Mouse (Mus musculus) layer of hippocampus, adult 9-11 months (tissue): ENCODE data around the gene Ap3b1.

ENCODE experiments used
- DNase-seq: peaks from one replicate; pipeline ENCODE4 v3.0.0; 2022

Gene Ap3b1

GRCm38 (mm10) chr13:94454131-94454530, 95.4 kb downstream of the Ap3b1 start:
- DNase-seq: no peak

- DNase-seq: no peak
Measured at GRCm38 (mm10) chr13:94459143-94459542, 100.4 kb downstream of the Ap3b1 start.

DNA sequence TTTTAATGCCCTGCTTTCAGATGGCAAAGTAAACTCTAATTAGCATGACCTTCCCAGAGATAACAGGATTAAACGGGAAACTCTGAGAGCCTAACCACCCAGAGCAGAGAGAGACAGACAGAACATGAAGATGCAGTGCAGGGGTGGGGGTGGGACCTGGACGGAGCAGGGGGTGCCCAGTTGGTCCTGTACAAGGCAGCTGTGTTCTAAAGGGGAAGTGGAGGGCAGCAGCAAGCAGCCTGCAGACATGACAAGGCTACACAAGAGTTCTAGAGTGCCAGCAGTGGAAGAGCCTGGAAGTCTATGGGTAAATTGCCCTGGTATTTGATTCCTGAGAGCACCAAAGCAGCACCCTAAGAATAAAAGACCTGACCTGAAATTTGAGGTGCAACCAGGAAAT, 105.5 kb downstream of the Ap3b1 start:
- DNase-seq: no peak

DNA sequence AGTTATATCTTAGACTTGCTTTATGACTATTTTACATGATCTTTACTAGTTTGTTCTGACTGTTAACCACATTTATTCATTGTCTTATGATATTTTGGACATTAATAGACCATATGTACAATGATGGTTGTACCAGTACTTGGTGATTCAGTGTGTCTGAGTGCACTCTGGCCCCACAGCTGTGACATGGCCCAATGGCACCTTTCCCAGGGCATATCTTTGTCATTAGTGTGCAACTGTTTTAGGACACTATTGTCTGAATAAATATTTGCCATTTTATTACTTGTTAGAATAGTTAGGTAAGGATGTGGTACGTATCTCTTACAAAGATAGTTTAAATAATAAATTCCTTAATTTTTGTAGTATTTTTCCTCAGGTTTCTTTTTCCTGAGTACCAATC, 109.8 kb downstream of the Ap3b1 start:
- DNase-seq: no peak

GRCm38 (mm10) chr13:94471009-94471672, 112.4 kb downstream of the Ap3b1 start:
- DNase-seq: no peak

DNA sequence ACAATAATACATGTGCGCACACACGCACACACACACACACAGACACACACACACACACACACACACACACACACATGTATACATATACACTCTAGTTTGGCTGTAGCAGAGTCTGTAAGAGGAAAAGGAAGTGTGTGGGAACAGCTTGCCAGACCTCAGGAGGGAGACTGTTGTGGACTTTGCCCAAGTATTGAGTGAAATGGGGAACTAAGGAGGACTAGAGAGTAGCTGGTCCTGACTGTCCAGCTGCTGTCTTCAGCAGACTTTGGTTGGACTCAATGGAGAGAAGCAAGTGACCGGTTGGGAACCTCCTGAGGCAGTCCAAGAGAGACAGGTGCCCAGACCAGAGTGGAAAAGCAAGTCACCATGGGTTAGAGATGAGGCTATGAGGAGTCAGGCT, 117.4 kb downstream of the Ap3b1 start:
- DNase-seq: no peak

- no peak for DNase-seq
Measured at GRCm38 (mm10) chr13:94480256-94480655, 121.5 kb downstream of the Ap3b1 start.

GRCm38 (mm10) chr13:94490684-94491083, 131.9 kb downstream of the Ap3b1 start:
- no peak for DNase-seq

- DNase-seq: no peak
Measured at GRCm38 (mm10) chr13:94491159-94491558, 132.4 kb downstream of the Ap3b1 start.

DNA sequence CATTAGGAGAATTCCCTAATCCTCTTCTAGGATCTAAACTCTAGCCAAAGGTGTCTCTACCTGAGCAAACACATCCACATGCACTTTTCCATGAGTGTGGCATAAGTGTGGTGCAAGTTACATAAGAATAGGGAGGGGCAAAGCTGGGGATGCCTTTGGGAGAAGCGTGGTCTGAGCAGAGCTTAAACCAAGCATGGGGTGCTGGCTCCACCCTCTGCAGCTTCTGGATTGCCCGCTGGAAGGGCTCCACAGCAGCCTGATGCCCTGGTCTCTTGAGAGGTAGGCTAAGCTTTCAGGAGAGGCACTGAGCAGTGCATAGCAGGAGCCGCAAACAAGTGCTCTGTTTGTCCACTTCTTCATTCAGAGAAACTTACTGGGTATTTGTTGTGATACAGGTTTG, 138.8 kb downstream of the Ap3b1 start:
- no peak for DNase-seq

- DNase-seq: peak; percentile 83
Measured at GRCm38 (mm10) chr13:94506411-94506810, 147.7 kb downstream of the Ap3b1 start.

GRCm38 (mm10) chr13:94508344-94508743, 149.6 kb downstream of the Ap3b1 start:
- DNase-seq: no peak

DNA sequence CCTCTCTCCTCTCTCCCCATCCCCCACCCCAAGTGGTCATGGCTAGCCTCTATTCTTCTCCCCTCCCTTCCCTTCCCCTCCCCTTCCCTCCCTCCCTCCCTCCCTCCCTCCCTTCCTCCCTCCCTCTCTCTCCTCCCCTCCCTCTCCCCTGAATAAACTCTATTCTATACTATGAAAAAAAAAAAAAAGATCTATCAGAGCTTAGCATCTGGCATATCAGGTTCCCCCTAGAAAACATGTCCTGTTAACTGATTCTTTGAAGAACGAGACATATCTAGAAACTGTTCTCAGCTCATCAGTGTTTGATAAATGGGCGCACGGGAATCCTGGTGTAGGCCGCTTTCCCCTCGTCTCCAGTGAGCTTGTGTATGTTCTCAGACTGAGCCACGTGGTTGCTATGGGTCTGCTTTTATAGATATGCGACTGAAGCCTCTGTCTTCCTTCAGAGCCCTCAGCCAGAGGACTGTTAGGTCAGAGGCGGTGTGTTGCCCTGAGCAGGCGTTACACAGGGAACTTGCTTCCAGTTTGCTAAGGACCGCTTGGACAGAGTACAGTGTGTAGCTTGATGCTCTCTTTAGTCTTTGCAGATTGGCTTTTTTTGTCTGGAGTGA, 154.5 kb downstream of the Ap3b1 start:
- DNase-seq: no peak

GRCm38 (mm10) chr13:94513898-94514297, 155.1 kb downstream of the Ap3b1 start:
- DNase-seq: no peak

GRCm38 (mm10) chr13:94514992-94515391, 156.2 kb downstream of the Ap3b1 start:
- DNase-seq: no peak

- no peak for DNase-seq
Measured at GRCm38 (mm10) chr13:94516532-94516931, 157.8 kb downstream of the Ap3b1 start.

DNA sequence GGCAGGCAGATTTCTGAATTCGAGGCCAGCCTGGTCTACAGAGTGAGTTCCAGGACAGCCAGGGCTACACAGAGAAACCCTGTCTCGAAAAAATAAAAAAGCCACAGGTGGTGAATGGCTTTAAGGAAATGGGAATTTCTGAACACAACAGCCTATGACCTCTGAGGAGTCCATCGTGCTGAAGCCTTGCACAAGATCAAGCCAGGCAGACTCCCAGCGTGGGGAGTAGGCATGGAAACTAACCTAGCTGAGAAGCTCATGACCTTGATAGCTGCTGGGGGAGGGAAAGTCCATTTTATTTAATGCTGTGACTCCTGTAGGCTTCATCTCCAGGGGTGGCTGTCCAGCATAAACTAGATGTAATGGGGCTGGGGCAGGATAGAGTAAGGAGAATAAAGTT, 159.4 kb downstream of the Ap3b1 start:
- no peak for DNase-seq

GRCm38 (mm10) chr13:94519276-94519675, 160.5 kb downstream of the Ap3b1 start:
- DNase-seq: no peak

- DNase-seq: no peak
Measured at GRCm38 (mm10) chr13:94523213-94523612, 164.5 kb downstream of the Ap3b1 start.

DNA sequence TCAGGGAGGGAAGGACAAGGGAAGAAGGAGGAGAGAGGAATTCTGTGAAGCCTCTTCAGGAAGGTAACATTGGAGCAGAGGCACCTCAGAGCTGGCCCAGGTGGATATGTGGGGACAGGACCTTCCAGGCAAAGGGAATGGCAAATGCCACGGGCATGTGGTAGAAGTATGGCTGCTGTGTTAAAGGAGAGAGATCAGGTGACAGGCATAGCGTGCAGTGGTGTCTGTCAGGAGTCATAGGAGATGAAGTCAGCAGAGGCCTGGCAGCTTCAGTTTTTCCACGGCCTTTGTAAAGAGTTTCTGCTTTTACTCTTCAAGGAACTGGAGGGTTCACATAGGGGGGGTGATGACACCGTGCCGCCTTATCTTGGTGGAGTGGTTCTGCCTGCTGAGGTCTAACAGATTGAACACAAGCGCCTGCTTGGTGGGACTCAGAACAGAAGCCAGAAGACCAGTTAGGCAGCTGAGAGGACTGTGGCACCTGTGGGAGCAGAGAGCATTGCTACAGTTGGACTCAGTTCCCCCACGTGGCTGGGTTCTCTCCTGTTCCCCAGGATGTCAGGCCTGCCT, 166.0 kb downstream of the Ap3b1 start:
- no peak for DNase-seq

GRCm38 (mm10) chr13:94529138-94529537, 170.4 kb downstream of the Ap3b1 start:
- no peak for DNase-seq

DNA sequence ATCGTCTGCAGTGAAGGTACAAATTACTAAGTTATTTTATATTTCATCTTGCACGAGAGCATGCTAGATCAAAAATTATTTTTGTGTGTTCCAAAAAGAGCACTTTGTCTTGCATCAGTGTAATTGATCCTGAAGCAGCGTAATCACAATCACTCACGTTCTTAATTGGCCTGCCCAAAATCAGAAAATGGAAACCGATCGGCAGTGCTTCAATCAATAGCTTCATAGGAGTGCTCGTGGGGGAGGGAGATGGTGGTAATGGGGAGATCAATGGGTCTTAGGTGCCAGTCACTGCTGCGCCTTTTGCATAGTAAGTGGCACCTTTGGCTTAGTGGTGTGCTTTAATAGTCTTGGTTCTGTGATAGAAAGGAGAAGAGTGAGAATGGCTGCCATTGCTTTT, 174.8 kb downstream of the Ap3b1 start:
- DNase-seq: no peak

DNA sequence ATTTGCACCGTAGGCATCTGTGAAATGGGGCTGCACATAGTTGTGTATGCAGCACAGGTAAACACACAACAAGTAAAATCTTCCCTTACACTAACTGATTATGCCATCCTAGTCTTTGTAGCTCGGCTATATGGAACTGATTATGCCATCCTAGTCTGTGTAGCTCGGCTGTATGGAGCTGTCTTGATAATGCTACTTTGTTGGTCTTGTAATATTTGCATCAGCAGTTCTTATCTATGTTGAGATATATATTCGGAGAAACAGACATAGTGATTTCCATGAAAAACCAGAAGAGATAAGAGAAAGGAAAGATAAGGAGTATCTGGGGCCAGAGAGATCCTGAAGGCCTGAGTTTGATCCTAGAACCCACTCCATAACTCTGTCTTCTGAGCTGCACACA, 178.6 kb downstream of the Ap3b1 start:
- DNase-seq: no peak

GRCm38 (mm10) chr13:94539851-94540646, 181.3 kb downstream of the Ap3b1 start:
- no peak for DNase-seq
